Mouse (Mus musculus): ENCODE results near the gene Gm49776.

GRCm38 (mm10) chr16:18247521-18248399 lies 10.4 kb downstream of the Gm49776 start:
- no peak for TF ChIP-seq CTCF (IDR thresholded peaks at IDR 0.05; ENCODE audit: extremely low read depth, insufficient read length, insufficient replicate concordance, low read depth, low read length)
- TF ChIP-seq POLR2A (IDR thresholded peaks at IDR 0.05; ENCODE audit: low read depth, low read length): no peak
